Mouse (Mus musculus): ENCODE results near the gene Mxd1. TPM values are rescaled to one million over a fixed set of nuclear protein-coding genes. Genes with fewer than 3 reads are reported as not detected.

Gene Mxd1
- polyA plus RNA-seq, 1 experiment, result 2.9 TPM

DNA sequence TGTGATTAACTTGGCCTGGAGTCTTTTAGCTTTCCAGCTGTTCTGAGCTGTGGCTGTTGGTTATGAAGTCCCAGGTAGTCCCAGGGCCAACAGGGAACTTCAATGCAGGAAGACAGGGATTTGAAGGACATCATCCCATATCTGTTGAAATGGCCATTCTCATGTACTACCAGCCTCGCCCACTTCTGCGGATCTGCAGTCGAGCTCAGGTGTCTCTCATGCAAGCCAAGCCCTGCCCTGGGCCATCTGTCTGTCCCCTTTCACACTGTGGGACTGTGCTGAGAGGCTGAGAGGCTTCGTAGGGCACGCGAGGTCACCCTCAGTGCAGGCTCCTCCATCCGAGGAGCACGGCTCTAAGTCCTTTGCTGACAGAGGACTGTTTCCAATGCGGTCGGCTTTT, 27.3 kb upstream of the Mxd1 start:
- Histone ChIP-seq H3ac (ENCODE audit: control insufficient read depth, insufficient read length) (no peak overlapping the region), H3K79me2 (ENCODE audit: control insufficient read depth, insufficient read depth) (no peaks in the 10 kb centered on the region), H3K4me2 (ENCODE audit: low read depth) (no peak overlapping the region), H3K36me3 (ENCODE audit: control insufficient read depth, insufficient read depth) (peaks cover 22% of the 10 kb centered on the region), H3K27me3 (ENCODE audit: control insufficient read depth, insufficient read depth, insufficient read length) (no peaks in the 10 kb centered on the region), H3K4me3 (no peak overlapping the region)
- no peak for TF ChIP-seq TCF12 (IDR thresholded peaks at IDR 0.05; ENCODE audit: insufficient read depth, poor library complexity, severe bottlenecking)
- no peak for TF ChIP-seq POLR2AphosphoS2 (IDR thresholded peaks at IDR 0.05; ENCODE audit: insufficient read length, low read depth)
- TF ChIP-seq TCF3 (IDR thresholded peaks at IDR 0.05; ENCODE audit: insufficient read length, low read depth), result no peak
- no peak for TF ChIP-seq CEBPB (IDR thresholded peaks at IDR 0.05; ENCODE audit: insufficient read depth, poor library complexity, severe bottlenecking)
- TF ChIP-seq E2F4 (IDR thresholded peaks at IDR 0.05; ENCODE audit: insufficient read depth), result no peak
- TF ChIP-seq REST (IDR thresholded peaks at IDR 0.05; ENCODE audit: insufficient read depth, insufficient read length), result no peak
- no peak for TF ChIP-seq MYOG (IDR thresholded peaks at IDR 0.05; ENCODE audit: control insufficient read depth in 1 of 3, insufficient read depth in 1 of 3, insufficient read length in 2 of 3, low read depth in 2 of 3)
- no peak for TF ChIP-seq POLR2A (IDR thresholded peaks at IDR 0.05; ENCODE audit: insufficient read length, low read depth)
- TF ChIP-seq USF1 (IDR thresholded peaks at IDR 0.05; ENCODE audit: low read depth), result no peak
- TF ChIP-seq MAX (IDR thresholded peaks at IDR 0.05; ENCODE audit: low read depth), result no peak
- no peak for TF ChIP-seq MYOD1 (IDR thresholded peaks at IDR 0.05; ENCODE audit: control insufficient read depth in 1 of 3, insufficient read length in 2 of 3, low read depth in 2 of 3)
- no peak for TF ChIP-seq SRF (IDR thresholded peaks at IDR 0.05; ENCODE audit: control insufficient read depth, insufficient read length, low read depth)

DNA sequence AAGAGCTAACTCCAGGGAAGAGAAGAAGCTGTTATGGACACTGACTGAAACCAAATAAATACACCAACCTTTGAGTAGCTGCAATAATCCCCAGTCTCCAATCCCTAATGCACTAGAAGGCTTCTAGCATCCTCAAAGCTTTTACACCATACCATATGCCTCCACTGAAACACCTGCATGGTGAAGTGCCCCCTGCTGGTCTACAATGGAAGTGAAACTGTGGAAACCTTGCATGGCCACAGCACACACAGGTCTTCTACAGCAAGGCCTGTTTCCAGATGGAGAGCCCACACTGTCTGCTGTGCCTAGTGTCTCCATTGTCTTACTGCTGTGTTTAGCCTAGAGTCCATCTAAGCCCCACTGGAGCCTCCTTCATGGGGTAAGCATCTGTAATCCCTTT, 25.5 kb upstream of the Mxd1 start:
- H3K36me3 ChIP-seq (ENCODE audit: control insufficient read depth, insufficient read depth), result peaks cover 22% of the 10 kb centered on the region

DNA sequence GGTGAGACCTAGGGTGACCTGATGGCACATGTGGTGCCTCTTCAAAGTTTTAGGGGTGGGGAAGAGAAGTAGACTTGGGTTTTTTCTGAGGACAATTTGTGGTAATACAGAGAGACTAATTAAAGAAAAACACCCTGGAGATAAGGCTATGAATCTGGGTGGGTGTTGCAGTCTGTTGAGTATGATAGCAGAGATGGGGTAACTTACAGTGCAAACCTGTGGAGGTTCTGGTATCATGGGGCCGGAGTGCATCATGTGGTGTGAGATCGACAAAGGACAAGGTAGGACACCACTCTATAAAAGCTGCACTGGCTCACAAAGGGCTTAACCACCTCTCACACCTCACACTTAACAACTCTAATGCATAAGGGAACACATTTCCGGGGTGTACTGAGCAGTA, 20.7 kb upstream of the Mxd1 start:
- no peaks in the 10 kb centered on the region for H3K79me2 ChIP-seq (ENCODE audit: control insufficient read depth, insufficient read depth)
- H3K27me3 ChIP-seq (ENCODE audit: control insufficient read depth, insufficient read depth, insufficient read length), result no peaks in the 10 kb centered on the region
- no peak overlapping the region for H3K4me2 ChIP-seq (ENCODE audit: low read depth)
- TF ChIP-seq TCF12 (IDR thresholded peaks at IDR 0.05; ENCODE audit: insufficient read depth, poor library complexity, severe bottlenecking) (no peak), POLR2AphosphoS2 (IDR thresholded peaks at IDR 0.05; ENCODE audit: insufficient read length, low read depth) (no peak), REST (IDR thresholded peaks at IDR 0.05; ENCODE audit: insufficient read depth, insufficient read length) (no peak), E2F4 (IDR thresholded peaks at IDR 0.05; ENCODE audit: insufficient read depth) (no peak), CEBPB (IDR thresholded peaks at IDR 0.05; ENCODE audit: insufficient read depth, poor library complexity, severe bottlenecking) (no peak), SRF (IDR thresholded peaks at IDR 0.05; ENCODE audit: control insufficient read depth, insufficient read length, low read depth) (no peak), POLR2A (IDR thresholded peaks at IDR 0.05; ENCODE audit: insufficient read length, low read depth) (no peak), MYOG (IDR thresholded peaks at IDR 0.05; ENCODE audit: control insufficient read depth in 1 of 3, insufficient read depth in 1 of 3, insufficient read length in 2 of 3, low read depth in 2 of 3) (no peak), MAX (IDR thresholded peaks at IDR 0.05; ENCODE audit: low read depth) (no peak), USF1 (IDR thresholded peaks at IDR 0.05; ENCODE audit: low read depth) (no peak), MYOD1 (IDR thresholded peaks at IDR 0.05; ENCODE audit: control insufficient read depth in 1 of 3, insufficient read length in 2 of 3, low read depth in 2 of 3) (no peak), TCF3 (IDR thresholded peaks at IDR 0.05; ENCODE audit: insufficient read length, low read depth) (no peak)
- no peak overlapping the region for H3ac ChIP-seq (ENCODE audit: control insufficient read depth, insufficient read length)
- H3K4me3 ChIP-seq, result no peak overlapping the region
- H3K36me3 ChIP-seq (ENCODE audit: control insufficient read depth, insufficient read depth), result peaks cover 22% of the 10 kb centered on the region

More for the DNA sequence above, 25.5 kb upstream of the Mxd1 start:
- Histone ChIP-seq H3K4me2 (ENCODE audit: low read depth) (no peak overlapping the region), H3K79me2 (ENCODE audit: control insufficient read depth, insufficient read depth) (no peaks in the 10 kb centered on the region), H3ac (ENCODE audit: control insufficient read depth, insufficient read length) (no peak overlapping the region), H3K27me3 (ENCODE audit: control insufficient read depth, insufficient read depth, insufficient read length) (no peaks in the 10 kb centered on the region), H3K4me3 (no peak overlapping the region)
- TF ChIP-seq POLR2AphosphoS2 (IDR thresholded peaks at IDR 0.05; ENCODE audit: insufficient read length, low read depth), result no peak
- no peak for TF ChIP-seq MAX (IDR thresholded peaks at IDR 0.05; ENCODE audit: low read depth)
- no peak for TF ChIP-seq MYOD1 (IDR thresholded peaks at IDR 0.05; ENCODE audit: control insufficient read depth in 1 of 3, insufficient read length in 2 of 3, low read depth in 2 of 3)
- no peak for TF ChIP-seq TCF3 (IDR thresholded peaks at IDR 0.05; ENCODE audit: insufficient read length, low read depth)

GRCm38 (mm10) chr6:86686971-86687370, 18.0 kb upstream of the Mxd1 start:
- no peak for TF ChIP-seq E2F4 (IDR thresholded peaks at IDR 0.05; ENCODE audit: insufficient read depth)
- no peak for TF ChIP-seq CEBPB (IDR thresholded peaks at IDR 0.05; ENCODE audit: insufficient read depth, poor library complexity, severe bottlenecking)
- TF ChIP-seq SRF (IDR thresholded peaks at IDR 0.05; ENCODE audit: control insufficient read depth, insufficient read length, low read depth), result no peak
- TF ChIP-seq USF1 (IDR thresholded peaks at IDR 0.05; ENCODE audit: low read depth), result no peak
- TF ChIP-seq POLR2AphosphoS2 (IDR thresholded peaks at IDR 0.05; ENCODE audit: insufficient read length, low read depth), result no peak
- no peak for TF ChIP-seq TCF12 (IDR thresholded peaks at IDR 0.05; ENCODE audit: insufficient read depth, poor library complexity, severe bottlenecking)
- TF ChIP-seq MAX (IDR thresholded peaks at IDR 0.05; ENCODE audit: low read depth), result no peak
- TF ChIP-seq TCF3 (IDR thresholded peaks at IDR 0.05; ENCODE audit: insufficient read length, low read depth), result no peak
- no peak for TF ChIP-seq MYOD1 (IDR thresholded peaks at IDR 0.05; ENCODE audit: control insufficient read depth in 1 of 3, insufficient read length in 2 of 3, low read depth in 2 of 3)
- TF ChIP-seq REST (IDR thresholded peaks at IDR 0.05; ENCODE audit: insufficient read depth, insufficient read length), result no peak
- TF ChIP-seq POLR2A (IDR thresholded peaks at IDR 0.05; ENCODE audit: insufficient read length, low read depth), result no peak
- TF ChIP-seq MYOG (IDR thresholded peaks at IDR 0.05; ENCODE audit: control insufficient read depth in 1 of 3, insufficient read depth in 1 of 3, insufficient read length in 2 of 3, low read depth in 2 of 3), result no peak
- Histone ChIP-seq H3K79me2 (ENCODE audit: control insufficient read depth, insufficient read depth) (peaks cover 16% of the 10 kb centered on the region), H3K4me3 (no peak overlapping the region), H3K27me3 (ENCODE audit: control insufficient read depth, insufficient read depth, insufficient read length) (no peaks in the 10 kb centered on the region), H3ac (ENCODE audit: control insufficient read depth, insufficient read length) (no peak overlapping the region), H3K36me3 (ENCODE audit: control insufficient read depth, insufficient read depth) (peaks cover 14% of the 10 kb centered on the region), H3K4me2 (ENCODE audit: low read depth) (no peak overlapping the region)

- Histone ChIP-seq H3K79me2 (ENCODE audit: control insufficient read depth, insufficient read depth) (peaks cover 16% of the 10 kb centered on the region), H3ac (ENCODE audit: control insufficient read depth, insufficient read length) (peak overlapping the region; percentile 40)
Measured at GRCm38 (mm10) chr6:86684655-86685011, 15.7 kb upstream of the Mxd1 start.

More at GRCm38 (mm10) chr6:86684655-86685011, 15.7 kb upstream of the Mxd1 start:
- Histone ChIP-seq H3K4me2 (ENCODE audit: low read depth) (peak overlapping the region; percentile 81), H3K27me3 (ENCODE audit: control insufficient read depth, insufficient read depth, insufficient read length) (no peaks in the 10 kb centered on the region), H3K36me3 (ENCODE audit: control insufficient read depth, insufficient read depth) (peaks cover 20% of the 10 kb centered on the region), H3K4me3 (peak overlapping the region; percentile 77)
- TF ChIP-seq POLR2A (IDR thresholded peaks at IDR 0.05; ENCODE audit: insufficient read length, low read depth), result no peak
- TF ChIP-seq TCF3 (IDR thresholded peaks at IDR 0.05; ENCODE audit: insufficient read length, low read depth), result no peak
- no peak for TF ChIP-seq REST (IDR thresholded peaks at IDR 0.05; ENCODE audit: insufficient read depth, insufficient read length)
- TF ChIP-seq SRF (IDR thresholded peaks at IDR 0.05; ENCODE audit: control insufficient read depth, insufficient read length, low read depth), result no peak
- no peak for TF ChIP-seq POLR2AphosphoS2 (IDR thresholded peaks at IDR 0.05; ENCODE audit: insufficient read length, low read depth)
- no peak for TF ChIP-seq MYOD1 (IDR thresholded peaks at IDR 0.05; ENCODE audit: control insufficient read depth in 1 of 3, insufficient read length in 2 of 3, low read depth in 2 of 3)
- no peak for TF ChIP-seq MAX (IDR thresholded peaks at IDR 0.05; ENCODE audit: low read depth)
- TF ChIP-seq MYOG (IDR thresholded peaks at IDR 0.05; ENCODE audit: control insufficient read depth in 1 of 3, insufficient read depth in 1 of 3, insufficient read length in 2 of 3, low read depth in 2 of 3), result no peak
- no peak for TF ChIP-seq TCF12 (IDR thresholded peaks at IDR 0.05; ENCODE audit: insufficient read depth, poor library complexity, severe bottlenecking)
- TF ChIP-seq E2F4 (IDR thresholded peaks at IDR 0.05; ENCODE audit: insufficient read depth), result no peak
- no peak for TF ChIP-seq CEBPB (IDR thresholded peaks at IDR 0.05; ENCODE audit: insufficient read depth, poor library complexity, severe bottlenecking)
- no peak for TF ChIP-seq USF1 (IDR thresholded peaks at IDR 0.05; ENCODE audit: low read depth)
